Mouse (Mus musculus) MEL (cell line): Measurements from ENCODE around the gene Sap25. TPM values are rescaled to one million over a fixed set of nuclear protein-coding genes. Genes with fewer than 3 reads are reported as not detected.

Source experiments
- DNase-seq: peaks from one replicate; pipeline ENCODE4 v3.0.0; 2011; ENCODE audit warnings: low read depth, low spot score
- H3K27ac ChIP-seq: 2 replicates; pipeline ENCODE4 v1.5.1; 2012; ENCODE audit warnings: low read depth, mild to moderate bottlenecking, control low read depth, low read length, moderate library complexity; ENCODE audit not compliant: control insufficient read depth
- H3K27me3 ChIP-seq, 2 experiments: fragments of 150-350 bp in 1 of 2; sonication (generic) in 1 of 2; 2 replicates each; pipeline ENCODE4 v1.6.1; 2012; ENCODE audit warnings: low read length in 2 of 2, mild to moderate bottlenecking in 2 of 2, improper control_type of control experiment in 1 of 2, moderate library complexity in 1 of 2; ENCODE audit not compliant: insufficient read depth in 2 of 2, control insufficient read depth in 1 of 2
- H3K36me3 ChIP-seq, 2 experiments: 2 replicates each; pipeline ENCODE4 v1.6.1; 2012 to 2014; ENCODE audit warnings: low read length in 2 of 2, improper control_type of control experiment in 1 of 2, inconsistent platforms in 1 of 2, mild to moderate bottlenecking in 1 of 2; ENCODE audit not compliant: insufficient read depth in 2 of 2, control insufficient read depth in 1 of 2
- H3K4me1 ChIP-seq, 2 experiments: fragments of 150-350 bp in 1 of 2; sonication (generic) in 1 of 2; 2 replicates each; pipeline ENCODE4 v1.6.1; 2012; ENCODE audit warnings: low read length in 2 of 2, improper control_type of control experiment in 1 of 2, mild to moderate bottlenecking in 1 of 2; ENCODE audit not compliant: insufficient read depth in 2 of 2, control insufficient read depth in 1 of 2
- H3K4me3 ChIP-seq, 2 experiments: fragments of 150-350 bp in 1 of 2; sonication (generic) in 1 of 2; 2 replicates each; pipeline ENCODE4 v1.5.1; 2012; ENCODE audit warnings: low read depth in 2 of 2, low read length in 2 of 2, mild to moderate bottlenecking in 2 of 2, moderate library complexity in 2 of 2, control low read depth in 1 of 2, improper control_type of control experiment in 1 of 2; ENCODE audit not compliant: control insufficient read depth in 1 of 2, insufficient read depth in 1 of 2
- H3K79me2 ChIP-seq: 2 replicates; pipeline ENCODE4 v1.6.1; 2012; ENCODE audit warnings: mild to moderate bottlenecking, low read length, moderate library complexity; ENCODE audit not compliant: control insufficient read depth, poor library complexity, insufficient read depth
- H3K9ac ChIP-seq: 2 replicates; pipeline ENCODE4 v1.6.1; 2012; ENCODE audit warnings: low read depth, mild to moderate bottlenecking, control low read depth, low read length, moderate library complexity; ENCODE audit not compliant: control insufficient read depth, poor library complexity, severe bottlenecking
- H3K9me3 ChIP-seq: fragments of 150-350 bp; sonication (generic); replicated peaks from 2 replicates; pipeline ENCODE4 v1.6.1; 2012; ENCODE audit warnings: mild to moderate bottlenecking, low read length, improper control_type of control experiment, moderate library complexity; ENCODE audit not compliant: insufficient read depth
- CHD1 ChIP-seq: IDR thresholded peaks from 2 replicates; pipeline ENCODE4 v1.6.1; 2012; ENCODE audit warnings: low read depth, mild to moderate bottlenecking, inconsistent platforms, low read length, improper control_type of control experiment
- E2F4 ChIP-seq: IDR thresholded peaks from 2 replicates; pipeline ENCODE4 v1.6.1; 2011; ENCODE audit warnings: low read depth, low read length, improper control_type of control experiment, borderline replicate concordance
- EP300 ChIP-seq, 2 experiments: IDR thresholded peaks; 2 replicates each; pipeline ENCODE4 v1.6.1; 2011; ENCODE audit warnings: improper control_type of control experiment in 2 of 2, low read length in 2 of 2, low read depth in 1 of 2, mild to moderate bottlenecking in 1 of 2
- GABPA ChIP-seq: IDR thresholded peaks from 2 replicates; pipeline ENCODE4 v1.6.1; 2012; ENCODE audit warnings: low read depth, mild to moderate bottlenecking, inconsistent platforms, low read length, improper control_type of control experiment, moderate library complexity
- MYB ChIP-seq: IDR thresholded peaks from 2 replicates; pipeline ENCODE4 v1.6.1; 2011; ENCODE audit warnings: mild to moderate bottlenecking, low read depth, low read length, improper control_type of control experiment
- NELFE ChIP-seq: IDR thresholded peaks from 2 replicates; pipeline ENCODE4 v1.6.1; 2011; ENCODE audit warnings: low read depth, low read length, improper control_type of control experiment
- NRF1 ChIP-seq: IDR thresholded peaks from 2 replicates; pipeline ENCODE4 v1.6.1; 2014; ENCODE audit warnings: low read depth, mild to moderate bottlenecking, inconsistent platforms, low read length, improper control_type of control experiment, moderate library complexity; ENCODE audit not compliant: poor library complexity, insufficient read depth, severe bottlenecking
- POLR2AphosphoS5 ChIP-seq: IDR thresholded peaks from 2 replicates; pipeline ENCODE4 v1.6.1; 2012; ENCODE audit warnings: low read depth, borderline replicate concordance, mild to moderate bottlenecking, inconsistent platforms, low read length, moderate library complexity, mixed read lengths
- SIN3A ChIP-seq: IDR thresholded peaks from 2 replicates; pipeline ENCODE4 v1.6.1; 2012; ENCODE audit warnings: low read length, improper control_type of control experiment, inconsistent platforms
- TCF12 ChIP-seq: IDR thresholded peaks from 2 replicates; pipeline ENCODE4 v1.6.1; 2014; ENCODE audit warnings: low read depth, mild to moderate bottlenecking, inconsistent platforms, low read length, improper control_type of control experiment, moderate library complexity
- USF1 ChIP-seq: IDR thresholded peaks from 2 replicates; pipeline ENCODE4 v1.6.1; 2014; ENCODE audit warnings: low read depth, mild to moderate bottlenecking, inconsistent platforms, low read length, improper control_type of control experiment, moderate library complexity
- ZKSCAN1 ChIP-seq: IDR thresholded peaks from 2 replicates; pipeline ENCODE4 v1.6.1; 2012; ENCODE audit warnings: low read depth, mild to moderate bottlenecking, inconsistent platforms, low read length, improper control_type of control experiment, moderate library complexity
- ZMIZ1 ChIP-seq: IDR thresholded peaks from 2 replicates; pipeline ENCODE4 v1.6.1; 2012; ENCODE audit warnings: low read depth, mild to moderate bottlenecking, inconsistent platforms, low read length, improper control_type of control experiment, moderate library complexity
- ZNF384 ChIP-seq: IDR thresholded peaks from 2 replicates; pipeline ENCODE4 v1.6.1; 2012; ENCODE audit warnings: low read depth, mild to moderate bottlenecking, inconsistent platforms, low read length, improper control_type of control experiment
- polyA plus RNA-seq, 2 experiments: library from polyadenylated mRNA; stranded (reverse) in 1 of 2; unstranded in 1 of 2; fragments of >175 nt in 1 of 2; fragments of >200 nt in 1 of 2; gene quantifications; 2 replicates each; pipeline versions ENCODE4 v1.2.1 to v1.2.4; 2012; ENCODE audit warnings: low replicate concordance in 2 of 2, low read depth in 1 of 2; ENCODE audit not compliant: insufficient read length in 2 of 2, insufficient read depth in 1 of 2, missing spikeins in 1 of 2
- total RNA-seq: library from RNA; depleted of rRNA; stranded (reverse); fragments of 300-350 nt; gene quantifications from 2 replicates; pipeline ENCODE4 v1.2.3, GENCODE M21; 2012

The Sap25 gene
- total and polyA plus RNA-seq, 3 experiments: 1.9 to 22.7 TPM; not detected in 1

GRCm38 (mm10) chr5:137660064-137660688, 19.0 kb downstream of the Sap25 start:
- no peaks in the 10 kb centered on the region for H3K27me3 ChIP-seq
- peaks cover 0 to 13% of the 10 kb centered on the region in 2 experiments; a peak in 2 of 4 replicates for H3K36me3 ChIP-seq
- H3K9me3 ChIP-seq: no peaks in the 10 kb centered on the region

DNA sequence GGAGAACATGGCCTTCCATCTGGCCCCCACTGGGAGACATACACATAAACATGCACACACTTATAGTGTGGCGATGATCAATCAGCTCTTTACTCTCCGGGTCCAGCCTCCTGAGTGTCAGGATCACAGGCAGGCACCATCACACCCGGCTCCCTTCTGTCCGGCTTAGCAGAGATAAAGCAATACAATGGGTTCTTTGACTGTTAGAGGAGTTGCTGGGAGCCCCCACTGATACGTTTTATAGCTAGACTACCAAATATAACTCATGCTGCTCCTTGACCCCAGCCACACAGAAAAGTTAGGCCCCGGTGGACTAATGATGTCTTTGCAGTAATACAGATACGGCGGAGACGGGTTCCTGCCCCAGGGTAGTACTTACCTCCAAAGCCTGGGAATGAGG, 21.9 kb downstream of the Sap25 start:
- no peaks in the 10 kb centered on the region for H3K79me2 ChIP-seq
- H3K9me3 ChIP-seq: no peaks in the 10 kb centered on the region
- no peak for TF ChIP-seq CHD1
- no peak for TF ChIP-seq MYB
- TF ChIP-seq NRF1: no peak
- no peak overlapping the region for H3K27ac ChIP-seq
- H3K4me1 ChIP-seq: no peaks in the 10 kb centered on the region
- peaks cover 0 to 26% of the 10 kb centered on the region in 2 experiments; a peak in 2 of 4 replicates for H3K36me3 ChIP-seq
- no peak for DNase-seq
- H3K4me3 ChIP-seq: no peak overlapping the region
- H3K27me3 ChIP-seq: no peaks in the 10 kb centered on the region
- H3K9ac ChIP-seq: no peak overlapping the region

More at GRCm38 (mm10) chr5:137660064-137660688, 19.0 kb downstream of the Sap25 start:
- no peak overlapping the region for H3K4me3 ChIP-seq
- H3K4me1 ChIP-seq: no peaks in the 10 kb centered on the region
- no peak for TF ChIP-seq E2F4
- no peak for TF ChIP-seq GABPA
- TF ChIP-seq ZMIZ1: no peak
- no peak for TF ChIP-seq TCF12
- no peak for DNase-seq
- H3K27ac ChIP-seq: no peak overlapping the region
- H3K79me2 ChIP-seq: no peaks in the 10 kb centered on the region
- H3K9ac ChIP-seq: no peak overlapping the region

DNA sequence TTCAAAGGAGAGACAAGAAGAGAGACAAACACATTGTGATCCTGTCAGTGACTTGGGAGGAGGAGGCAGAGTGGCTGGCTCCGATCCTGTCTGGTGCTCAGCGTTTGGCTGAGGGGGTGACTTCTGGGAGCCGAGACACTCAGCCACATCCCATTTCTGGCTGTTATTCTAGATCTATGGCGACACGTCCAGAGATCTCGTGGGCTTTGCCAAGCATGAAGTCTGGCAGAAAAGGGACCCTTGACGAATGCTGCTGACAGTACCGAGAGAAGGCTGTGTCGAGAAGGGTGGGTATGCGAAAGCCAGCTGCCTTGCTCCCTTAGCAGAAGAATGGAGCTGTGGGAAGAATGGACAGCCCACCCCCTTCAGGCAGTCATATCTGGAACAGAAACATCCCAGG, 27.8 kb downstream of the Sap25 start:
- no peaks in the 10 kb centered on the region for H3K9me3 ChIP-seq
- TF ChIP-seq POLR2AphosphoS5: no peak
- TF ChIP-seq EP300 (IDR thresholded peaks at IDR 0.05; ENCODE audit: low read depth in 1 of 2, low read length in 2 of 2): no peak
- no peak for TF ChIP-seq ZNF384
- no peak for TF ChIP-seq USF1
- no peak for TF ChIP-seq SIN3A
- TF ChIP-seq ZMIZ1: no peak
- no peak for TF ChIP-seq ZKSCAN1
- no peak for TF ChIP-seq NELFE
- TF ChIP-seq CHD1: no peak
- TF ChIP-seq, all 39 proteins: peak for 0
- DNase-seq: no peak
- H3K4me1 ChIP-seq: peaks cover 10 to 25% of the 10 kb centered on the region in 2 experiments
- peaks cover 15 to 17% of the 10 kb centered on the region in 2 experiments for H3K36me3 ChIP-seq
- peaks cover 13% of the 10 kb centered on the region for H3K79me2 ChIP-seq
- H3K9ac ChIP-seq: no peak overlapping the region
- no peaks in the 10 kb centered on the region for H3K27me3 ChIP-seq
- H3K4me3 ChIP-seq: no peak overlapping the region
- no peak overlapping the region for H3K27ac ChIP-seq
